Mouse (Mus musculus) MEL (cell line): ENCODE measurements around the gene Ramp2. TPM values are rescaled to one million over a fixed set of nuclear protein-coding genes. Genes with fewer than 3 reads are reported as not detected.
A peak's percentile ranks its signal among the peaks of the same experiment; 100 is the strongest.

ENCODE experiments used
- DNase-seq: peaks from one replicate; pipeline ENCODE4 v3.0.0; 2011; ENCODE audit warnings: low read depth, low spot score
- H3K27ac ChIP-seq: 2 replicates; pipeline ENCODE4 v1.5.1; 2012; ENCODE audit warnings: low read depth, mild to moderate bottlenecking, control low read depth, low read length, moderate library complexity; ENCODE audit not compliant: control insufficient read depth
- H3K27me3 ChIP-seq, 2 experiments: fragments of 150-350 bp in 1 of 2; sonication (generic) in 1 of 2; 2 replicates each; pipeline ENCODE4 v1.6.1; 2012; ENCODE audit warnings: low read length in 2 of 2, mild to moderate bottlenecking in 2 of 2, improper control_type of control experiment in 1 of 2, moderate library complexity in 1 of 2; ENCODE audit not compliant: insufficient read depth in 2 of 2, control insufficient read depth in 1 of 2
- H3K36me3 ChIP-seq, 2 experiments: 2 replicates each; pipeline ENCODE4 v1.6.1; 2012 to 2014; ENCODE audit warnings: low read length in 2 of 2, improper control_type of control experiment in 1 of 2, inconsistent platforms in 1 of 2, mild to moderate bottlenecking in 1 of 2; ENCODE audit not compliant: insufficient read depth in 2 of 2, control insufficient read depth in 1 of 2
- H3K4me1 ChIP-seq, 2 experiments: fragments of 150-350 bp in 1 of 2; sonication (generic) in 1 of 2; 2 replicates each; pipeline ENCODE4 v1.6.1; 2012; ENCODE audit warnings: low read length in 2 of 2, improper control_type of control experiment in 1 of 2, mild to moderate bottlenecking in 1 of 2; ENCODE audit not compliant: insufficient read depth in 2 of 2, control insufficient read depth in 1 of 2
- H3K4me3 ChIP-seq, 2 experiments: fragments of 150-350 bp in 1 of 2; sonication (generic) in 1 of 2; 2 replicates each; pipeline ENCODE4 v1.5.1; 2012; ENCODE audit warnings: low read depth in 2 of 2, low read length in 2 of 2, mild to moderate bottlenecking in 2 of 2, moderate library complexity in 2 of 2, control low read depth in 1 of 2, improper control_type of control experiment in 1 of 2; ENCODE audit not compliant: control insufficient read depth in 1 of 2, insufficient read depth in 1 of 2
- H3K79me2 ChIP-seq: 2 replicates; pipeline ENCODE4 v1.6.1; 2012; ENCODE audit warnings: mild to moderate bottlenecking, low read length, moderate library complexity; ENCODE audit not compliant: control insufficient read depth, poor library complexity, insufficient read depth
- H3K9ac ChIP-seq: 2 replicates; pipeline ENCODE4 v1.6.1; 2012; ENCODE audit warnings: low read depth, mild to moderate bottlenecking, control low read depth, low read length, moderate library complexity; ENCODE audit not compliant: control insufficient read depth, poor library complexity, severe bottlenecking
- H3K9me3 ChIP-seq: fragments of 150-350 bp; sonication (generic); replicated peaks from 2 replicates; pipeline ENCODE4 v1.6.1; 2012; ENCODE audit warnings: mild to moderate bottlenecking, low read length, improper control_type of control experiment, moderate library complexity; ENCODE audit not compliant: insufficient read depth
- CTCF ChIP-seq, 3 experiments: IDR thresholded peaks in 2 of 3; conservative IDR thresholded peaks in 1 of 3; 2 replicates each; pipeline ENCODE4 v1.5.1; 2011 to 2012; ENCODE audit warnings: low read length in 3 of 3, low read depth in 2 of 3, mild to moderate bottlenecking in 2 of 3, improper control_type of control experiment in 1 of 3, inconsistent platforms in 1 of 3, mixed read lengths in 1 of 3, moderate library complexity in 1 of 3; ENCODE audit not compliant: control insufficient read depth in 1 of 3, insufficient read depth in 1 of 3, poor library complexity in 1 of 3, severe bottlenecking in 1 of 3
- ELF1 ChIP-seq: IDR thresholded peaks from 2 replicates; pipeline ENCODE4 v1.6.1; 2014; ENCODE audit warnings: low read depth, mild to moderate bottlenecking, inconsistent platforms, low read length, improper control_type of control experiment, moderate library complexity
- EP300 ChIP-seq, 2 experiments: IDR thresholded peaks; 2 replicates each; pipeline ENCODE4 v1.6.1; 2011; ENCODE audit warnings: improper control_type of control experiment in 2 of 2, low read length in 2 of 2, low read depth in 1 of 2, mild to moderate bottlenecking in 1 of 2
- ETS1 ChIP-seq: IDR thresholded peaks from 2 replicates; pipeline ENCODE4 v1.6.1; 2012; ENCODE audit warnings: low read depth, mild to moderate bottlenecking, inconsistent platforms, low read length, improper control_type of control experiment, moderate library complexity
- HCFC1 ChIP-seq: IDR thresholded peaks from 2 replicates; pipeline ENCODE4 v1.6.1; 2012; ENCODE audit warnings: low read depth, mild to moderate bottlenecking, inconsistent platforms, low read length, improper control_type of control experiment, moderate library complexity
- MAFK ChIP-seq: IDR thresholded peaks from 2 replicates; pipeline ENCODE4 v1.6.1; 2011; ENCODE audit warnings: low read depth, mild to moderate bottlenecking, low read length, improper control_type of control experiment, borderline replicate concordance
- MAX ChIP-seq: IDR thresholded peaks from 2 replicates; pipeline ENCODE4 v1.6.1; 2011; ENCODE audit warnings: low read length, improper control_type of control experiment
- MAZ ChIP-seq: IDR thresholded peaks from 2 replicates; pipeline ENCODE4 v1.6.1; 2012; ENCODE audit warnings: low read depth, mild to moderate bottlenecking, inconsistent platforms, low read length, improper control_type of control experiment
- MEF2A ChIP-seq: IDR thresholded peaks from 2 replicates; pipeline ENCODE4 v1.6.1; 2014; ENCODE audit warnings: low read depth, mild to moderate bottlenecking, inconsistent platforms, low read length, improper control_type of control experiment; ENCODE audit not compliant: poor library complexity, insufficient replicate concordance, severe bottlenecking; ENCODE audit errors: extremely low read depth
- MXI1 ChIP-seq: IDR thresholded peaks from 2 replicates; pipeline ENCODE4 v1.6.1; 2011; ENCODE audit warnings: mild to moderate bottlenecking, low read depth, low read length, improper control_type of control experiment
- MYB ChIP-seq: IDR thresholded peaks from 2 replicates; pipeline ENCODE4 v1.6.1; 2011; ENCODE audit warnings: mild to moderate bottlenecking, low read depth, low read length, improper control_type of control experiment
- NELFE ChIP-seq: IDR thresholded peaks from 2 replicates; pipeline ENCODE4 v1.6.1; 2011; ENCODE audit warnings: low read depth, low read length, improper control_type of control experiment
- NRF1 ChIP-seq: IDR thresholded peaks from 2 replicates; pipeline ENCODE4 v1.6.1; 2014; ENCODE audit warnings: low read depth, mild to moderate bottlenecking, inconsistent platforms, low read length, improper control_type of control experiment, moderate library complexity; ENCODE audit not compliant: poor library complexity, insufficient read depth, severe bottlenecking
- POLR2A ChIP-seq, 2 experiments: IDR thresholded peaks; 2 replicates each; pipeline ENCODE4 v1.6.1; 2011 to 2012; ENCODE audit warnings: low read length in 2 of 2, mild to moderate bottlenecking in 2 of 2, control low read depth in 1 of 2, improper control_type of control experiment in 1 of 2, low read depth in 1 of 2, moderate library complexity in 1 of 2; ENCODE audit not compliant: control insufficient read depth in 1 of 2, insufficient read depth in 1 of 2, poor library complexity in 1 of 2
- POLR2AphosphoS5 ChIP-seq: IDR thresholded peaks from 2 replicates; pipeline ENCODE4 v1.6.1; 2012; ENCODE audit warnings: low read depth, borderline replicate concordance, mild to moderate bottlenecking, inconsistent platforms, low read length, moderate library complexity, mixed read lengths
- RCOR1 ChIP-seq: IDR thresholded peaks from 2 replicates; pipeline ENCODE4 v1.6.1; 2012; ENCODE audit warnings: low read depth, mild to moderate bottlenecking, inconsistent platforms, low read length, improper control_type of control experiment
- SIN3A ChIP-seq: IDR thresholded peaks from 2 replicates; pipeline ENCODE4 v1.6.1; 2012; ENCODE audit warnings: low read length, improper control_type of control experiment, inconsistent platforms
- TAL1 ChIP-seq: IDR thresholded peaks from 2 replicates; pipeline ENCODE4 v1.6.1; 2012; ENCODE audit warnings: mild to moderate bottlenecking, inconsistent platforms, low read length, moderate library complexity, mixed read lengths
- TBP ChIP-seq: IDR thresholded peaks from 2 replicates; pipeline ENCODE4 v1.8.0; 2011; ENCODE audit warnings: low read depth, low read length, improper control_type of control experiment
- TCF12 ChIP-seq: IDR thresholded peaks from 2 replicates; pipeline ENCODE4 v1.6.1; 2014; ENCODE audit warnings: low read depth, mild to moderate bottlenecking, inconsistent platforms, low read length, improper control_type of control experiment, moderate library complexity
- USF1 ChIP-seq: IDR thresholded peaks from 2 replicates; pipeline ENCODE4 v1.6.1; 2014; ENCODE audit warnings: low read depth, mild to moderate bottlenecking, inconsistent platforms, low read length, improper control_type of control experiment, moderate library complexity
- polyA plus RNA-seq, 2 experiments: library from polyadenylated mRNA; stranded (reverse) in 1 of 2; unstranded in 1 of 2; fragments of >175 nt in 1 of 2; fragments of >200 nt in 1 of 2; gene quantifications; 2 replicates each; pipeline versions ENCODE4 v1.2.1 to v1.2.4; 2012; ENCODE audit warnings: low replicate concordance in 2 of 2, low read depth in 1 of 2; ENCODE audit not compliant: insufficient read length in 2 of 2, insufficient read depth in 1 of 2, missing spikeins in 1 of 2
- total RNA-seq: library from RNA; depleted of rRNA; stranded (reverse); fragments of 300-350 nt; gene quantifications from 2 replicates; pipeline ENCODE4 v1.2.3, GENCODE M21; 2012

Ramp2 gene
- total and polyA plus RNA-seq, 3 experiments = 0.12 TPM; not detected in 2

GRCm38 (mm10) chr11:101225331-101226064 lies 20.3 kb upstream of the Ramp2 start:
- Histone ChIP-seq H3K27me3 (peaks cover 0 to 2% of the 10 kb centered on the region in 2 experiments; a peak in 1 of 4 replicates), H3K9me3 (no peaks in the 10 kb centered on the region), H3K36me3 (peaks cover 0 to 19% of the 10 kb centered on the region in 2 experiments; a peak in 2 of 4 replicates), H3K4me3 (peak overlapping the region; percentile 87 to 96), H3K9ac (peak overlapping the region; percentile 71), H3K4me1 (peaks cover 12 to 29% of the 10 kb centered on the region in 2 experiments), H3K79me2 (peaks cover 5% of the 10 kb centered on the region; the same call in 1 of the 2 replicates), H3K27ac (no peak overlapping the region)
- TF ChIP-seq MEF2A = no peak
- TF ChIP-seq ELF1 = peak; percentile 38; the same call in 1 of the 2 replicates
- DNase-seq = peak; percentile 52

GRCm38 (mm10) chr11:101226065-101226701 lies 19.6 kb upstream of the Ramp2 start, which contains the start of gene Ezh1:
Gene Ezh1 (minus strand): TSS chr11:101226463.
- peak within 1 kb of the TSS; percentile 71 for H3K9ac ChIP-seq
- TF ChIP-seq SIN3A = 0 out of 2 replicates have a peak, but pooled peaks have one; percentile 25
- peak; percentile 47; the same call in 1 of the 2 replicates for TF ChIP-seq MAX
- 0 out of 2 replicates have a peak, but pooled peaks have one; percentile 34 for TF ChIP-seq TBP
- TF ChIP-seq TCF12 = 0 out of 2 replicates have a peak, but pooled peaks have one; percentile 24
- TF ChIP-seq CTCF (IDR thresholded peaks at IDR 0.05 in 2 of 3, conservative IDR thresholded peaks at IDR 0.05 in 1 of 3; ENCODE audit: control insufficient read depth in 1 of 3, insufficient read depth in 1 of 3, low read depth in 2 of 3, low read length in 3 of 3, poor library complexity in 1 of 3, severe bottlenecking in 1 of 3) = peak in 1 of 3 experiments; percentile 3; a peak in 1 of 6 replicates
- TF ChIP-seq RCOR1 = 0 out of 2 replicates have a peak, but pooled peaks have one; percentile 11
- no peak; the same call in 1 of the 2 replicates for TF ChIP-seq ETS1
- no peak for TF ChIP-seq MYB
- TF ChIP-seq MXI1 = peak; percentile 69; the same call in 1 of the 2 replicates
- TF ChIP-seq POLR2AphosphoS5 = no peak
- TF ChIP-seq HCFC1 = peak; percentile 60; the same call in 1 of the 2 replicates
- TF ChIP-seq TAL1 = no peak
- peak; percentile 44 to 52; a peak in 1 of 4 replicates for TF ChIP-seq POLR2A (IDR thresholded peaks at IDR 0.05; ENCODE audit: control insufficient read depth in 1 of 2, insufficient read depth in 1 of 2, low read depth in 1 of 2, low read length in 2 of 2, poor library complexity in 1 of 2)
- no peak for TF ChIP-seq MAFK
- TF ChIP-seq MAZ = peak; percentile 36; the same call in 1 of the 2 replicates
- 0 out of 4 replicates have a peak, but pooled peaks of 1 of the 2 experiments have one; percentile 22 for TF ChIP-seq EP300 (IDR thresholded peaks at IDR 0.05; ENCODE audit: low read depth in 1 of 2, low read length in 2 of 2)
- peak; percentile 64 for TF ChIP-seq USF1
- peak; percentile 92 for TF ChIP-seq NRF1
- peak; percentile 47 for TF ChIP-seq NELFE
- DNase-seq = peak; percentile 88
- peaks cover 5% of the 10 kb centered on the region; the same call in 1 of the 2 replicates for H3K79me2 ChIP-seq
- H3K27ac ChIP-seq = no peak within 1 kb of the TSS
- peak within 1 kb of the TSS; percentile 87 to 96 for H3K4me3 ChIP-seq
- peaks cover 0 to 12% of the 10 kb centered on the region in 2 experiments; a peak in 2 of 4 replicates for H3K36me3 ChIP-seq
- no peaks in the 10 kb centered on the region for H3K9me3 ChIP-seq
- peaks cover 0 to 2% of the 10 kb centered on the region in 2 experiments; a peak in 2 of 4 replicates for H3K27me3 ChIP-seq
- H3K4me1 ChIP-seq = peaks cover 6 to 25% of the 10 kb centered on the region in 2 experiments
